Mouse (Mus musculus): ENCODE data around the gene Ccdc91. TPM values are rescaled to one million over a fixed set of nuclear protein-coding genes. Genes with fewer than 3 reads are reported as not detected.

The Ccdc91 gene
- polyA plus RNA-seq (2014; fragmentation: Illumina TruSeq; extraction: RNeasy Lipid Tissue Mini Kit (QIAGEN cat#74804); ENCODE audit: insufficient read depth, low read depth, low replicate concordance), result 22.5 TPM

DNA sequence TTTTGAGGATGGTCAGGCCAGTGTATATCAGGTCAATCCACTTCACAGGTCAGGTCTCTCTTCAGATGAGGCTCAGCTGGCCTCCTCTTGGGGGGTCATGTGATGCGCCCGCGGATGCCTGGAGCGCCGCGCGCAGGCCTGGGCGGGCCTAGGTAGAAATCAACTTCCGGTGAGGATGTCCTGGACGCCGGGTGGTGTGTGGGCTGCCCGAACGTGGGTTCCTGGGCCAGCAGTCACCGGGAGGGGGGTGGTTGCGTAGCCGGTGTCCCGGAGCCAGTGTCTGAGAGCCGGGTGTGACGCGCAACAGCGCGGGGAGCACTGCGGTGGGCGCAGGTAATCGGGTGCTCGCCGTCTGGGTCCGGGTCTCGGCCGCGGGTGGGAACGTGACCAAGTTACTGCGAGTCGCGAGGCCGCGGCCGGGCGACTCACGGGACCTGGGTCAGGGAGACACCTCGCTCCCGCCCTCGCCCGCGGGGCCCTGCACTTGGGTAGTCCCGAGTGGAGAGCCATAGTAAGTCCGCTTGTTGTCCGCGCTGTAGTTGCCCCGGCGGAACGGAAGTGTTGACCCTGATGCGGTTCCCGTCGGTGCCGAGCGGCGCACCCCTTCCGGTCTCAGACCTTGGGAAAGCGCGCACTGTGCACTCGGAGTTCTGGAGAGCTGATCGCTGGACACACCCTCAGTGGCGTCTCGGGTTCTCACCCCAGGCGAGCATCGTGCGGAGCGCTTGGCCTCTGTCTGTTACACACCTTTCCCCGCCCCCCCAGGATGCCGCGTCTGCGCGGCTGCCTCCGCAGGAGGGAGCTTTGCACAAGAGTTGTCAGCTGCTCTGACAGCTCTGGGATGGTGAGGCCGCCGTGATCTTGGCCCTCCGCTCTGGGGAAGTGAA lies at the start of gene Ccdc91:
Gene Ccdc91, plus strand, starts transcription at position 102 of the 887 bp plus-strand sequence.

Other genes starting within 250 kb of the Ccdc91 start
- gene Pthlh, start 211.6 kb upstream of the Ccdc91 start, polyA plus RNA-seq (2014; fragmentation: Illumina TruSeq; extraction: RNeasy Lipid Tissue Mini Kit (QIAGEN cat#74804); ENCODE audit: insufficient read depth, low read depth, low replicate concordance), result 1.1 TPM

Data from lung, adult 10 weeks (tissue).